Mouse (Mus musculus): Measurements from ENCODE around the gene Marc2.
A peak's percentile ranks its signal among the peaks of the same experiment; 100 is the strongest.

Gene Marc2

DNA sequence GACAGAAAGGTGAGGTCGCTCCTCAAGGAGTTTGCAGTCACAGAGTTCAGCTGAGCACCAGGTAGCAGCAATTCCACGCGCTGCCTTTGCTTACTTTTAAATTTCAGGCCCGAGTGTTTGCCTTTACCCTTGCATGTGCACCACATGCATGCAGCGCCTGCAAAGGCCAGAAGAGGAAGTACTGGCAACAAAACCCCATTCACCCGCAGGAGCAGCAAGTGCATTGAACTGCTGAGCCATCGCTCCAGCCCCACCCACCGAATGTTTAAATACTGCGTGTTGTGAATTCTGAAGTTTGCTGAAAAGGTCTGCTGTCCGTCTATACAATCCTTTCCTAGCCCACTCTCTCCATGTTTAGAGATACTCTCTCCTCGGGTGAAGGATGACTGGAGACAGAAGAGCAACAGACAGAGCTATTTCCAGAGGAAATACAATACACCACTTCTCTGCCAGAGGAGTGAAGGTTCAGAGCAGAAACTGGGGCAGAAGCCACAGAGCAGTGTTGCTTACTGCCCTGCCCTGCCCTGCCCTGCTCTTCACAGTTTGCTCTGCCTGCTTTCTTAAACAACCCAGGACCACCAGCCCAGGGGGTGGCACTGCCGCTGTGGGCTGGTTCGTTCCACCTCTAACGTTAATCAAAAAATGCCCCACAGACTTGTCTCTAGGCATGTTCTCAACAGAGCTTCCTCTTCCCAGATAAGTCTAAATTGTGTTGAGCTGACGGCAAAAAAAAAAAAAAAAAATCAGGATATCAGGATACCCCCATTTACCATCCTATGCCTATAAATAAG is 38.4 kb downstream of the Marc2 start:
- DNase-seq, result no peak

DNA sequence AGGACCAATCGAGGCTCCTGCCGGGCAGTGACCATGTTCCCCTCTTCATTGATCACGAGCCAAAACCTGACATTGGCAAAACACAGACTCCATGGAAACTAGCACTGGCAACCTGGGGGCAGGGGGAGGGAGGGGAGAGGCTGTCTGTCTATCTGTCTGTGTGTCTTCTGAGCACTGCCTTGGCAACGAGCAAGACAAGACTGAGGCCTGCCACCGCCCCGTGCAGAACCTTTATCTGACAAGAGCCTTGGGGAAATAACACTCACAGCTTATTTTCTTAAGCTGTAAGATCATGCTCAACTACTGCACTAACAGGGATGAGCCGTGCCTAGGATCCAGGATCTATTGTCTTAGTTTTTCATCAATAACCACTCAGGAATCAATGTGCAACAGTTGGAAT is 39.1 kb downstream of the Marc2 start:
- DNase-seq, result no peak

DNA sequence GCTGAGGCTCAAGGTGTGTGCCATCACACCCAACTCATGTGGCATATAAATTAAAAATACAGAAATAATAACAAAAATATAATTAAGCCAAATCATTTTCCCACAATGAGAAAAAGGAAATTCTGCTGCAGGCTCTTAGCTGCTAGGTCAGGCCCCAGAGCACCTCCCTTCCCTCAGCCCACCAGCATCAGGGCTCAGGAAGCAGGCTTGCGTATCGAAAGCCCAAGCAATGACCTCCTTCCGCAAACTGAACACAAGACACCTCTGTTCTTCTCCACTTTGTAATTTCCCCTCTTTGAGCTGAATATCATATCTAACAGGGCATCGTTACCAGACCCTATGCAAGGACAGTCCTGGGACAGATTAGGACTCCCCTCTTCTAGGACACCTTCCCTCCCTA is 40.5 kb downstream of the Marc2 start:
- DNase-seq, result no peak

DNA sequence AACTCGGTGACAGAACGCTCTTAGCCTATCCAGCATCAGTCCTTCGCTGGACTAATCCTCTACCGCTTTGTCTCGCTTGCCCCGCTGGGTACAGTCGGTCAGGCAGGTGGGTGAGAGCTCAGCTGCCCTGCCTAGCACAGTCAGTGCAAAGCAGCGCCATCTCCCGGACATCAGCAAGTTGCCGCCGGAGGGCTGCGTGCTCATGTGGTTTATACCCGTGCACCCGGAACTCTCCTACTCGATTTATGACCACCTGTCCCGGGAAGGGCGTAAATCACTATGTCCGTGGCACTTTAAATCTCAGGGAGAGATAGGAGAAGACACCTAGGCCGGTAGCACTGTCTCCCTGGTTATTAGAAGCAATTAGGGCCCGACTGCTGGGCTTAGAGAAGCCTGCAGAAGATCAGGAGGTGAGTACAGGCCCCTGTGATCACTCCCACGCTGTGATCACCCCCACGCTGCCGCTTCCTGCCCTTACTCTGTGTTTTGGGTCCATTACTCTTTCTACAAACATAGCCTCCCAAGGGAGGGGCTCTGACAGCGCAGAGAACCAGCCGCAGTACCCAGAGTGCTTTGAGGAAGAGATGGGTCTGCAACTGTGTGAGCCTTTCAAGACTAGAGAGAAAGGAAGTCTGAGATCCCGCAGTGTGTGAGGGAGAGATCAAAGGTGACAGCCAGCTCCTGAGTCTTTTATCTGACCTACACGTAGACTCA is 52.9 kb downstream of the Marc2 start:
- no peak for DNase-seq

DNA sequence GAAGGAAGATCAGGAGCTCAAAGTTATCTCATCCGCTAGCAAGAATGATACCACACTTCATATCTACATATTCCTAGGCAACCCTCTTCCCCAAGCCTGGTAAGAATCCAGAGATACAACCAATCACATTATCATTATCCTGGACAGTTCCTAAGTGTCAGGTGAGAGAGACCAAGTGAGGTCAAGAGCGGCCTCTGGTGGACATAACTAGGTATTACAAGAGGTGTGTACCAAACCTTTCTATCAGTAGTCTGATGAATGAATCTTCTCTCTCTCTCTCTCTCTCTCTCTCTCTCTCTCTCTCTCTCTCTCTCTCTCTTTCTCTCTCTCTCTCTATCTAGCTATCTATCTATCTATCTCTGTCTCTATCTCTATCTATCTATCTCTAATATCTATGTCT is 55.1 kb downstream of the Marc2 start:
- DNase-seq, result peak; percentile 36

DNA sequence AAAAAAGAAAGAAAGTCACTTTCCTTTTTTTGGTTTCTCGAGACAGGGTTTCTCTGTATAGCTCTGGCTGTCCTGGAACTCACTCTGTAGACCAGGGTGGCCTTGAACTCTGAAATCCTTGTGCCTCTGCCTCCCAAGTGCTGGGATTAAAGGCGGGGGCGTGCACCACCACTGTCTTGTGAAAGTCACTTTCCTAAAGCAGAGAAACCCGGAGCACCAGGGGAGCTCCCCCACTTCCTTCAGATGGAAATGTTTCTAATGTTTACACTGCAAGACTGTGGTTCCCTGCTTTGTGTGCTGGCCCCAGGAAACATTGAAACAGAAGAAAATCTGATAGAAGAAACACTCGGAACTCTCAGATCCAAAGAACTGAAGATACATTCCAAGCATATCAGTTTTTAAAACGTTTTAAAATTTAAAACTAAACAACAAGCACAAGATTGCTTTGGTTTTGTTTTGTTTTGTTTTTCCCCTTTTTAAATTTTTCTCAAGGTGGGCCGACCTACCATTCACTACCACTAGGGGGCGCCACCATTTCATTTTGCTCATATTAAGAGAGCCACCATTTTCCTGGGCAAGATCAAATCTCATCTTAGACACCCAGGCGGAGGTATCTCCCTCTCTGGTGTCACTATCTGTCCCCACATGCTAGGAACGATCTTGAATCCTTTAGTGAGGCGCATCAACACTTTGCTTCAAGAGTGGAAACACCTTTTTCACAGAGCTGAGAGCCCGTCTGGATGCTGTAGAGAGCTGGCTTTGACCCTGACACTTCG is 59.7 kb downstream of the Marc2 start:
- no peak for DNase-seq

DNA sequence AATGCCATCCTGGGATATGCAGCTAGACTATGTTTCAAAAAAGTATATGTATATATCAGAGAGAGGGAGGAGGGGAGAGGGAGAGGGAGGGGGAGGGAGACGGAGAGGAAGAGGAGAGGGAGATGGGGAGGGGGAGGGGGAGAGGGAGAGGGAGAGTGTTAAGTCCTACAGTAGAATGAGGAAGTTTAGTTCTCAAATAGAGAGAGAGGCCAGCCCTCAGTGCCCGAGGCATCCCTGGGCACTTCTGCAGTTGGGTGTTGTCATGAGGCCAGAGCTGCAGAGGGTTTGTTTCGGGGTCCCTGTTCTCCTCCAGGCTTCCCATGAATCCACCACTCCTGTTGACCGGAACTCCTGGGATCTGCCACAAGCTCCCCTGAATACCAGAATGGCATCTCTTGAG is 62.6 kb downstream of the Marc2 start:
- no peak for DNase-seq

DNA sequence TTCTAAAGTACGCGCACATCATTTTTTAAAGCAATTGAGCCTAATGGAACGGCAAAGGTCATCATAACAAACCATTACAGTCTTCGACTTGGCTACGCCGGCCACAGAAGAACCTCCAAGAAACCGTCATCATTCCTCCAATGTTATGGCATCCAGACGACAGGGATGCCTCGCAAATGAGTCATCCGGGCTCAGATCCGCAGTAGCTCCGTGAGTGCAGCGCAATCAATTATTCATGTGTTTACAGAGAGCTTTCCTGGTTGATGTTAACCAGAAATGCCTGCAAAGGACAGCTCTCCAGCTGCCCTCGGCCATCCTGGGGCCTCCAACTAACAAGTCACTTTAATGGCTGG is 64.1 kb downstream of the Marc2 start:
- no peak for DNase-seq

DNA sequence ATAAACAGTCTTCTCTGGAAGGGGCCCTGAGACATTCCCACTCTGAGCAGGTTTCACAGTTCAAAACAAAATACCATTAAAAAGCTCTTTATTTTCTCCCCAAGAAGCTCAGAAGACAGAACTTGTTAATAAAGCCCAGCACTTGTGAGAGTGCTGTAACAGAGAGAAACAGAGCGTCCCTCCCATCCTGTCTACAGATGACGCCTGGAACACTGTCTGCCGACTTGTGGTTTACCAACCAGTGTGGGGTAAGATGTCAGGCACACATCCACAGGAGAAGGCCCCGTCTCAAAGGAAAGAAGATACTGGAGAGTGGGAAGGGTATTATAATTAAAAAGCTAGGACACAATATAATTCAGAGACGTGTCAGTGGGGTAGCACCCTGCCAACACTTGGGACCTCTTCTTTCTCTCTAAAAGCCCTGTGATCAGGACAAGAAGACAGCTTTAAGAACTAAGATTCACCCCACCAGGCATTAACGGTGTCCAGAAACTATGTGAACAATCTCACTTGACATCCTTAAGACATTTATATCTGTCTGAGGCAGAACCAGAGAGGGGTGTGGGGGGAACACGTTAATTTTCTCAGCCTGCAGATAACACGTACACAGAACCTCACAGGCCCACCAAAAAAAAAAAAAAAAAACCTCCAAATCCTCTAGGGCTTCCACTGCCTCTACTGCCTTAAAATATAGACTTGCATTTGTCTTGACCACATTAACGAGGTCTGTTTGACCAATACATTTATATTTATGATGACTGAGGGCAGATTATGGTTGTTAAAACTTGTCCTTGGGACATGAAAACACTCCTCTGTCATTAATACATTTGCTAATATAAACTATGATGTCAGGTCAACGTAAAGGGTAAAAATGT is 64.7 kb downstream of the Marc2 start:
- DNase-seq, result no peak

DNA sequence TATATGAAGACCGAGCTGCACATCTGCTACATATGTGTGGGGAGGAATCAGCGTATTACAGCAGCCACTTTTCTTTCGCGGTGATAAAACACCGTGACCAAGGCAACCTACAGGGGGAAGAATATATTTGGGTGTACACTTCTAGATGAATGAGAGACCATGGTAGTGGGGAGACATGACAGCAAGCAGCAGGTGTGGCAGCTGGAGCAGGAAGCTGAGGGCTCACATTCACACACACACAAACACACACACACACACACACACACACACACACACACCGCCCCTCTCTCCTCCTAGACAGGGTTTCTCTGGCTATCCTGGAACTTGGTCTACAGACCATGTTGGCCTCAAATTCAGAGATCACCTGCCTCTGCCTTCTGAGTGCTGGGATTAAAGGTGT is 68.1 kb downstream of the Marc2 start:
- DNase-seq, result no peak

DNA sequence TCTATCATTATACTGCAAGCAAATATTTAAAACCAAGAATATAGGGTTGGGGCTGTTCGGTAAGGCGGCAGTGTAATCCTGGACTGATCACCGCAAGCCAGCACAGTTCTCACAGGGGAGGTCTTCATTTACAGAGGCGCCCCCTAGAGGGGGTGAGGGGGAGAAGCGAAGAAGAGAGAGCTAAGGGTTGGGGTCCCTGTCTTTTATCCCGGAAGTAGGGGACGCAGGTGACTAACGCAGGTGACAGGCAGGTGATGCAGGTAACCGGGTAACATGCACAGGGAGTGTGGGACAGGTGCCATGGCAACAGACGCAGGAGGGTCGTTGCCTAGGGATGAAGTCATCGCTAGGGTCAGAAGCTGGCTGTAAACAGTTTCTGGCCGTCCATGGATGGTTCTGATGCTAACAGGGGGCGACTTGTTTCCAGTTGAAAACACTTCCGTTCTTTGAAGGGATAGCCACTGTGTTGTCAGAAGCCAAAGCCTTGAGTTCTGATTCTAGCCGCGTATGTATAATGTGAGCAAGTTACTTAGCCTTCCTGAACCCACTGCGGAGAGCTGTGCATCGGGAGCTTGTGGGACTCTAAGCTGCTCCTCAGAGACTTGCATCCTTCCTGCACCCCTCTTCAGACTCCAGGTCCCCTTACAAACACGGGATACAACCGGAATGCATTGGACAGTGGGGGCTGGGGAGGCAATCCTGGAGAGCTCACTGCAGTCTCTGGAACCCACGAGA is 69.0 kb downstream of the Marc2 start:
- no peak for DNase-seq

DNA sequence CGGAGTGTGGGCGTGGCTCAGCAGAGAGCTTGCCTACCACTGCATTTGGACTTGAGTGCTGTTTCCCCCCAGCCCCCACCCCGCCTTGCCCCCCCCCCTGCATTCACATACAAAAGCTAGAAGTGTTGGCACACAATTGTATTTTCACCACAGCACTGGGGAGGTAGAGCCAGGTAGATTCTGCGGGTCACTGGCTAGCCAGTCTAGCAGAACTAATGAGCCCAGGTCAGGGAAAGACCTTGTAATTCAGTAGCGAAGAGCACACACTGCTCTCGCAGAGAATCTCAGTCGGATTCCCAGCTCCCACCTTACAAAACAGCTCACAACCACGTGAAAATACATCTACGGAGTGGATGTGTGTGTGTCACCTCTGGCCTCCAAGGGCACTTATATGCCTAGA is 71.0 kb downstream of the Marc2 start:
- no peak for DNase-seq

DNA sequence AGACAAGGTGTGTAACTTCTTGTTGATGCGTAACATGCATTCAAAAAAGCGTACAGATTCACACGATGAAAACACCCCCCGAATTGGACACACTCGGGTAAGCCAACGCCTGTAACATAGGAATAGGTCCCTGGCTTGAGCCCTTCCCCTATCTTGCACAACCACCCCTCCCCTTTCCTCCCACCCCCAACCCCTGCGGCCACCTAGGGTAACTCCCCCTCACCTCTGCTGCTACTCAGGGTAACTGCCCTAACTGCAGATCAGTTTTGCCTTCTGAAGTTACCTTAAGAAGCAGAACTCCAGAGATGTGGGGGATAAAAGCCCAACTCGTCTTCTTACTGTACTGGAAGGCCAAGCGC is 74.4 kb downstream of the Marc2 start:
- no peak for DNase-seq

DNA sequence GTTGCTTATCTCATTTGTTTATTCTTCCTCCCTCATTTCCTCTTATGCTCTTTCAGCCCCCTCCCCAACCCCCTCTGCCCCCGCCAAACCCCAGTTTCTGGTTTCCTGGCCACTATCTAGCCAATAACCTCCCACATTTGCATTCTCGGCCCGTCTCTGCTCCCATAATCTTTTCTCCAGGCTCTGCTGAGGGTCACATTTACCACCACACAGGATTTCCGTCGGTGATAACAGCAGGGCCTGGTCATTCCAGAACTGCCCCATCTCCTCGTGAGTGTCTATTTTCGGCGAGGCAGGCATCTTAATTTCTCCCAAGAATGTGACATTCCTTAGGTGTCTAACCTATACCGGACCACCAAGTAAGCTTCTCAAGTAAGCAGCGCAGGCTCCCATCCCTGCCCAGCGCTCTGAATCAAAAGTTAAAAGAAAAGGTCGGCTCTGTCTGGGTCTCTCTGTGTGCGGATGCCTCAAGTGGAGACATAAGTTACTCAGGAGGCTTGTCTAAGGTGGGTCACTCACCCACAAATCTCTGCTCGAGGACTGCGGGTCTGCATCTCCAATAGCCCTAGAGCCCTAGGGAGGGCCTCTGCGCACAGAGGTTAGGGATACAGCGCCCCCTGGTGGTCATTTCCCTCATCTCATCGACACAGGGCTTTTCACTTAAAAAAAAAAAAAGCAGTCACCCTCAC is 74.9 kb downstream of the Marc2 start:
- DNase-seq, result peak; percentile 43

DNA sequence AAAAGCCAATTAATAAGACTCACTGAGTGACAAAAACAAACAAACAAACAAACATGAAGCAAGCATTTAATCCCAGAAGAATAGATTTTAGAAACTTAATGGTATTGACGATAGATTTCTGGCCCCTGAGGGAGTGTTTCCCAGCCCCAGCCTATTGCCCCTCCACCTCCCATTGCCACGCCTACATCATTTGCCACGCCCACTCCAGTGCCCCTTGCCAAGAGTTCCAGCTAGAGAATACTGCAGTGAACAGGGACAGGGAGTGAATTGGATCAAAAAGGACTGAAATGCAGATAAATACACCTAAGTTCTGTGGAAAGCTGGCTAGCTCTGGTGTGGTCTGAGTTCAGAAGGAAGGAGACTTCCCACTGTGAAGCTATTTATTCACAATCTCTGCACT is 82.4 kb downstream of the Marc2 start:
- no peak for DNase-seq
